Mouse (Mus musculus) heart, adult 2 months (tissue): Measurements from ENCODE around the gene Ccdc163.

Experiments used
- CTCF ChIP-seq: fragments of 200-600 bp; IDR thresholded peaks from 2 replicates; pipeline ENCODE4 v1.8.1; 2022; ENCODE audit warnings: antibody characterized with exemption, mild to moderate bottlenecking, moderate library complexity
- POLR2A ChIP-seq: fragments of 200-500 bp; IDR thresholded peaks from 2 replicates; pipeline ENCODE4 v1.6.1; 2011; ENCODE audit warnings: mild to moderate bottlenecking, low read depth, low read length, control low read depth; ENCODE audit not compliant: insufficient read depth

DNA sequence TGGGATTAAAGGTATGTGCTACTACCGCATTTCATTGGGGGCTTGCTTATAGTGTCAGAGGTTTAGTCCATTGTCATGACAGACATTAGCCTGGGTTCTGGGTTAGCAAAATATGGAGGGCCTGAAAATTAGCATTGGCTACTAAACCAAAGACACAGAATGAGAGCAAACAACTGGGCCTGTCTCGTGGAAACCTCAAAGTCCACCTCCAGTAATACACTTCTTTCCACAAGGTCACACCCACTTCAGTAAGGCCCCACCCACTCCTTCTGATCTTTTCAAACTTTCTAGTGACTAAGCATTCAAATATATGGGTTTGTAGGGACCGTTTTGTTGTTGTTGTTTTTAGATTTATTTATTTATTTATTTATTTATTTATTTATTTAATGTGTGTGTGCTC is 21.2 kb downstream of the Ccdc163 start:
- TF ChIP-seq POLR2A (no peak), CTCF (no peak)
